Mouse (Mus musculus) layer of hippocampus, postnatal 10 days (tissue): ENCODE measurements around the gene Ccdc40. TPM values are rescaled to one million over a fixed set of nuclear protein-coding genes. Genes with fewer than 3 reads are reported as not detected.
"Not testable (repeated sequence)": the region's sequence is repeated elsewhere in the genome, so short reads cannot be mapped to it uniquely, and the experiment has no call there.

Experiments
- DNase-seq, 2 experiments: peaks; one replicate each; pipeline ENCODE4 v3.0.0; 2021; ENCODE audit warnings: low spot score in 2 of 2
- total RNA-seq, 2 experiments: library from RNA; stranded (reverse); gene quantifications; 2 replicates each; pipeline ENCODE4 v1.2.3; 2021

Ccdc40 gene
- total RNA-seq, 2 experiments from 2014 or later = 4.8 to 5.2 TPM

DNA sequence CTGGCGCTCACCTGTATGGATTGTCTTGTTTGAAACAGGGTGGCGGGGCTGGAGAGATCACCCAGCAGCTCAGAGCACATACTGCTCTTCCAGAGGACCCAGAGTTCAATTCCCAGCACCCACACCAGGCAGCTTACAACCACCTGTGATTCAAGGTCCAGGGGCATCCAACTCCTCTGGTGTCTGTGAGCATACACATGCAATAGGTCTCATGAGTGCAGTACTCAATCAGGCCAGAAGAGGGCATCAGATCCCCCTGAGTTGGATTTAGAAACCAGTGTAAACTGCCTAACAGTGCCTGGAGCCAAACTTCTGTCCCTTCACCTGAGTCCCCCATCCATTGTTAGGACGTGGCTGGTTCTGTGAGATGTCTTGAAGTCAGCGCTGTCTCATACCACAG, 7.2 kb downstream of the Ccdc40 start:
- peak; percentile 75 for DNase-seq

DNA sequence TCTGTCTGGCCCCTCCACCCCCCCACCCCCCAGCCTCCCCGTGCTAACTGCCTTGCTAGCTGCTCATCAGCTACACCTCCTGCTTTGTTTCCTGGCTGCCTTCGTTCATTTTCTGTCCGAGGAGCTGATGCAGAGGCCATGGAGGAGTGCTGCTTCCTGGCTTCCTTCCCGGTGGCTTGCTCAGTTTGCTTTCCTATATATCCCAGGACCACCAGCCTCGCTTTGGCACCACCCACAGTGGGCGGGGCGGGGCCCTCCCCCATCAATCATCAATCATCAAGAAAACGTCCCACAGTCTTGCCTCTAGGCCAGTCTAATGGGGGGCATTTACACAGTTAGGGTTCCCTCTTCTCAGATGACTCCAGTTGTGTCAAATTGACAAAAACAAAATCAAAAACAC, 8.0 kb downstream of the Ccdc40 start:
- DNase-seq = no peak

DNA sequence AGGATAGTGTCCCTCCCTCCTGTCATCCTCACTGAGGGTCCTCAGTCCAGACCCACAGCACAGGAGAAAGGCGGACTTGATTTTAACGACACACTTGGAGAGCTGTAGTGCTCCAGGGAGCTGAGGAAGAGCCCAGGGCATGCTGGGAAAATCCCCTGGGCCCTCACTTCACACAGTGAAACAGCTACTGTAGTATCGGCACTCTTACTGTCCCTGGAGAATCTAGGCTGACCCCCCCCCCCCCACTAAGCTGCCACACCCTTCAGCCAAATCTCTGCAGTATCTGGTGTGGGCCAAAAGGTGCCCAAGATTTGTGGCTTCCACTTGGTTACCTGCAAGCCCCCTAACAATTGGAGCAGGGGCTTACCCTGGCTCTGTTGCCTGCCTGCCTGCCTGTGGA, 8.6 kb downstream of the Ccdc40 start:
- no peak for DNase-seq

DNA sequence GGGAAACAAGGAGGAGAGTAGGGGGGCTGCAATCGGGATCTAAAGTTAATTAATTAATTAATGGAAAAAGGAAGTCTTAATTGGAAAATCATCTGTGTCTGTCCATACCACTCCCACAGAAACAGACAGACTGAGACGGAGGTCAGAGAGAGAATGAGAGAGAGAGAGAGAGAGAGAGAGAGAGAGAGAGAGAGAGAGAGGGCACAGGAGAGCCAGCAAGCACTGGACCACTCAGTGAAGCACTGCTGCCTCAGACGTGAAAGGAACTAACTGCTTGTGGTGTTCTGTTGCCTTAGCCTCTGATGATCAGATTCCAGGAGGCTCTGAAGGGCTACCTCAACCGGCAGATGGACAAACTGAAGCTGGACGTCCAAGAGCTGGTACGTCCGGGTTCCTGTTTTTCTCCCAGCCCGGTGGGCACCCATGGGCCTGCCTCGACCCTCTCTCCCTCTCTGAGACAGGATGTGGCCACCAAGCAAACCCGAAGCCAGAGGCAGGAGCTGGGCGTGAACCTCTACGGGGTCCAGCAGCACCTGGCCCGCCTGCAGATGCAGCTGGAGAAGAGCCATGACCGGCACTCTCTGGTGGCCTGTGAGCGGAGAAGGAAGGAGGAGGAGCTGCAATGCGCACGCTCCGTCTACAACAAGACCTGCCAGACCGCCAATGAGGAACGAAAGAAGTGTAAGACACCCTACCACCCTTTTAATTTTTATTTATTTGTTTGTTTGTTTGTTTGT, 9.4 kb downstream of the Ccdc40 start:
- no peak for DNase-seq

DNA sequence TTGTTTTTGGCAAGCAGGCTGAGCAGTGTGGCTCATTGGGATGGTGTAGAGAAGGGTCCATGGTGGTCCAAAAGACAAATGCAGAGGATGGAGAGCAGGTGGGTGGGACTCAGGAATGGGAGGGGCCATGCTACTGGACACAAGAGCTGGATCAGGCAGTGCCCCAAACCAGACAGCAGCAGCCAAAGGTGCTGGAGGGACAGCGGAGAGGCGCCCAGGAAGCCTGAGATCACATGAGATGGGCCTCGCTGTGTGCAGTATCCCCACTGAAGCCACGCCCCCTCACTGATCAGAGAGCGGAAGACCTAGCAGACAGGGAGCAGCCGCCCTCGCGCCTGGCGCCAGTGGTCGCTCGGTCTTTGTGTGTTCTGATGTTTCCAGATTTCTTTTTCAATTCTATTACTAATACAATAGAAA, 9.9 kb downstream of the Ccdc40 start:
- DNase-seq = no peak

DNA sequence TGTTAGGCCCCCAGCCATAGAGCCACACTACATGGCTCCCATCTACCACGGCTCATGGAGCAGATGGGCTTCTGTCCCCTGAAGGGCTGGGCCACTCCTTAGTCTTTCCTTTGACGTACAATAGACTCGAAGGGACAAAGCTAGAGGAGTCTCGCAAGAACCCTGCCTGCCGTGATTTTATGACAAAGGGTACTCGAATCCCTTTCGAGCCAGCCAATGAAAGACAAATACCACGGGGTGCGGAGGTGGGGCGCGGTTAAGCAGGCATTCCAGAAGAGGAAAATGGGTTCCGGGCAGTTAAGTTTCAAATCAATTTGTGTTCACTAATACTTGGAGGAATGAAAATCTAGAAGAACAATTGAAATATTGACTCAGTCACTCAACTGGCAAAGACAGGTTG, 11.1 kb downstream of the Ccdc40 start:
- DNase-seq = no peak

DNA sequence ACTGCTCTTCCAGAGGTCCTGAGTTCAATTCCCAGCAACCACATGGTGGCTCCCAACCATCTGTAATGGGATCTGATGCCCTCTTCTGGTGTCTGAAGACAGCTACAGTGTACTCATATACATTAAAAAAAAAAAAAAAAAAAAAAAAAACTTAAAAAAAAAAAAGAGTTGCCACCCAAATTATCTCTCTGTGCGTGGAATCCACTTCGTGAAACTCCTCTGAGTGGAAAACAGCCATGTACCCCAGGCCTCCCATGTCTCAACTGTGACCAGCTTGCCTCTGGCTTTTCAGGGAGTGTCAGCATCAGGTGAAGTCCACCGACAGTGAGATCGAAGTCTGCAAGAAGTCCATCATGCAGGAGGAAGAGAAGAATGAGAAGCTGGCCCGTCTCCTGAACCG, 17.2 kb downstream of the Ccdc40 start:
- not testable (repeated sequence) for DNase-seq

DNA sequence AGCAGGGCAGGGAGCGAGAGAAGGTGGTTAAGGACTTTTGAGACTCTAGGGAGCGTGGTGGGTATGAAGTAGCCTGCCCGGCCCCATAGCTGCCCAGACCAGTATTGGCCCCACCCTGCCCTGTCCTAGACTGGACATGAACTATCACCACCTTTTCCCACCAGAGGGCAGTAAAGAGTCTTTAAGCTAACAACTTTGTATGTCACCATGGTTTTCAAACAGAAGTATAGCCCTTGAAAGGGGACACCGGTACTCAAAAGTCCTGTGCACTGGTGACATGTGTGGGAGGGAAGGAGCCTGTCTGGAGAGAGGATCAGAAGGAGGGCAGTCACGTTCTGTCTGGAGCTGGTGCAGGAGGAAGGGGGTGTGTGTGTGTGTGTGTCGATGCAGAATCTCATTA, 20.6 kb downstream of the Ccdc40 start:
- peak; percentile 49 to 54 for DNase-seq

DNA sequence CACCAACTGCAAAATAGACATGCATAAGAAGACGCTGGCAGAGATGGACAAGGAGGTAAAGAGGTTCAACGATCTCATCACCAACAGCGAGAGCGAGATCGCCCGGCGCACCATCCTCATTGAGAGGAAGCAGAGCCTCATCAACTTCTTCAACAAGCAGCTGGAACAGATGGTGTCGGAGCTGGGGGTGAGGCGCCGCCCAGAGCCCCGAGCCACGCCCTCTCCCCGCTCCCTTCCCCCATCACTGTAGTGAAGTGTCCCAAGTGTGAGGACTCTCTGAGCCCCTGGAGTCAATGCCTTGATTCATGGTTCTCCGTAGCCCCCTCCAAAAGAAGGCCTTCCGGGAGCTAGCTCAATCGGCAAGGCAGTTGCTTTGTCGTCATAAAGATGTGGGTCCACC, 22.6 kb downstream of the Ccdc40 start:
- DNase-seq = no peak

DNA sequence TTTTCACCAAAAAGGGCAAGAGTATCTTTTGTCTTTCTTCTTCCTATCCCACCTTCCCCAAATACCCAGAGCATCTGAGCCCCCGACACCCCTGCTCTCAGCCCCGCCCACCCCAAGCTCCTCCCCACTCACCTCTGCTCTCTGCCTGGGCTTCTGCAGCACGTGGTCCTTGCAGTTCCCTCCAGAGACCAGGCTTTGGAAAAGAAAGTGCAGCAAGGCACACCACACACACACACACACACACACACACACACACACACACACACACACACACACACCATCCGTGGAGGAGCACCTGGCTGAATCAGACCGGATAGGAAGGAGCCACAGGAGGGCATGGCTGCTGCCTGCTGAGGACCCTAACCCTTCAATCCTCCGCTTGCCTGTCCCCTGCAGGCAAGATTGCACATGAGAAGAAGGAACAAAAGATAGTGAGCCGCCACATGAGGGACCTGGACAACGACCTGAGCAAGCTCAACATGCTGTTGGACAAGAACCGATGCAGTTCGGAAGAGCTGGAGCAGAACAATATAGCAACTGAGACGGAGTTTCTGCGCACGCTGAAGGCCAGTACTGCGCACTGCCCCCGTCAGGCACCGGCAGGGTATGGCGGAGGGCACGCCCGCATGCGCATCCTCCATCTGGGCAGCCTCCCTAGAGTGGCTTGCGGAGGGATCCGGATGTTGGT, 24.6 kb downstream of the Ccdc40 start:
- DNase-seq = peak; percentile 52 to 63

DNA sequence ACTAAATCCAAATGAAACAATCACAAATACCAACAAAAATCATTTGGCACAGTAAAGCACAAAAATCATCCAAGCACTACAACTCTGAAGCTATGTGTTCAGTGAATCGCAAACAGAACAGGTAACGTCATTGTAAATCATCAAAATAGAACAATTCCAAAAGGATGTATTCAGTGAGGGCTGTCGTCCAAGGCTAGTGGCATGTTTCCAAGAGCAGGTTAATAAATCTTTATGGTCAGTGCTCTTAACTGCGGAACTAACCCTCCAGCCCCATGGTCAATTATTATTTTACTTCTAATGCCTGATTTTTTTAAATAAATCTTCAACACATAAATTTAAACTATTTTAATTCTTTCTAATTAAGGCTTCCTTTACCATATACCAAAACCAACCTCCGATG, 28.2 kb downstream of the Ccdc40 start:
- DNase-seq = not testable (repeated sequence)

DNA sequence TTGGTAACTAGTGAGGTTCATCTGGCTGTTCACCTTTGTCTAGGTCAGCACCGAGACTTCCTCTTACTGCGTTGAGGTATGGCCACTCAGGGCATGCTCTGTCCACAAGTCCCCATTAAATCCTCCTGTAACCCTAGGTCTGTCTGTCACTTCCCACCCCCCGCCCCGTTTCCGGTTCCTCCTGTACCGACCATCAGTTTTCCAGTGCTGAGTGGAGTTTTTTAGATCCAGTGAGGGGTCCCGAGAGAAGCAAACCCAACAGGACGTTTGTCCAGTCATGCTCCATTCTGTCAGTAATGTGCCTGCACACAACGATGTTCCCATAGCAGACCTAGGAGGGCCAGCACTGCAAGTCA, 29.8 kb downstream of the Ccdc40 start:
- no peak for DNase-seq

DNA sequence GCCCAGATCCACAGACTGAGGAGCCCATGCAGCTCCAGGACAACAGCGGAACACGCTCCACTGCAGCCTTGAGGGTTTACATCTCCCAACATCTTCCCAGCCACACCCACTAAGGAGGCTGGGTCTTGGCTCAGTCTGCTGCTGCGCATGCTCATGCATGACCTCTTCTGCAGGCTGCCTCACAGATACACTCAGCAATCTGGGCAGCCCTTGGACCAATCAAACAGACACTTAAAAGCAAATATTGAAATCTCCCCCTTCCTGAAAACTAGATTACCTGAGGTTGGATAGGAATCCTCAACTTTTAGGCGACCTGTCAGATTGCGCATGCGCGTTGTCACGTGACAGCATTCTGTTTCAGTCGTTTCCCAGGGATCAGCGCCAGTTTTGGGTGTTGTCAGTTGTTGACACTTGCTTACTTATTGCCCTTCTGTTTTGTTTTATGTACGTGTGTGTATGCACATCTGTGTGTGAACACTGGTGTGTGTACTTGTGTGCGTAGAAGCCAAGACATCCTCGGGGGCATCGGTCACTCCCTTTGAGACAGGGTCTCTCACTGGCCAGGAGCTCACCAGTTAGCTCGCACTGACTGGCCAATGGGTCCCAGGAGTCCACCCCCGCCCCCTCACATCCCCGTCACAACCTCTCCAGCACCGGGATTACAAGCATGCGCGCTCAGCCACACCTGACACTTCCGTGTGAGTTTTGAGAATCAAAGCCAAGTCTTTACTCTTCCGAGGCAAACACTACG, 30.4 kb downstream of the Ccdc40 start:
- peak; percentile 67 to 74 for DNase-seq

DNA sequence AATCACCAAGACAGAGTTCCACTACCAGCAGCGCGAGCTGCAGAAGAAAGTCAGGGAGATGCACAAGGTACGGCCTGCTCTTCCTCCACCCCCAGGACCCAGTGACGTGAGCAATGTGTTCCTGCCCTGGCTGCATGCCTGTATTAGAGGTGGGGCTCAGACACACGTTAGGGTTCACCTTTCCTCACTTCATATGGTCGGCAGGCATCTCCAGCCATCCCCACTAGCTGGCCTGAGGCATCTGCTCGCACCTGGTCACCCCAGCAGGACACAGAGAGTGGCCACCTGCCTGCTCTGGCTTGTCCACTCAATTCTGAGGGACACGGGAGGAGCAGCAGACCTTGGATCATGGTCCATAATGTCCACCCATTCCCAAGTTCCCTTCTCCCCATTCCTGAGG, 31.6 kb downstream of the Ccdc40 start:
- DNase-seq = no peak

DNA sequence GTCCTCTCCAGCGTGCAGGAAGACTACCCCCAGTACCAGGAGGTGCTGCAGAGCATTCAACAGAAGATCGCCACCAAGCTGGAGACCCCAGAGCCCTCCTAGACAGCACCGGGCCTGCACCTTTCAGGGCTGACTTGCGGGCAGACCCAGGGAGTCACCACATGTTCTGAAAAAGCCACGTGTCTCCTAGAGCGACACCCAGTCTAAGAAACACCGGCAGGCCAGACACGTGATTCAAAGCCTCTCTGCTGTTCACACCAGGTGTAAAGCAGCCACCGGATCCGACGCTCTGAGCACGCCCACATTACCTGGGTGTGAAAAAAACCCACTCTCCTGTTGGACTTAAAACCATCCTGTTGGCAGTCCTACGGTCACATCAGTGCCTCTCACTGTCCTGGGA, 36.0 kb downstream of the Ccdc40 start:
- DNase-seq = no peak

DNA sequence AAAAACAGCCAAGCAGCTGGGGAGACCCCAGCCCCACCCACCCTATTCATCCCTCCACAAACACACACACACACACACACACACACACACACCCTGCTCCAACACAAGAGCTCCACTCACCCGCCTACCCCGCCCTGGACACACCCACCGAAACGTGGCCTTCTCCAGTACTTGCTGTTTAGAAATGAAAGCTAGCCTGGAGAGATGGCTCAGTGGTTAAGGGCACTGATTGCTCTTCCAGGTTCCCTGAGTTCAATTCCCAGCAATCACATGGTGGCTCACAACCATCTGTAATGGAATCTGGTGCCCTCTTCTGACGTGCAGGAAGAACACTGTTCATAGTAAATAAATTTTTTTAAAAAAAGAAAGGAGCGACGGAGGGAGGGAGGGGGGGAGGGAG, 37.4 kb downstream of the Ccdc40 start:
- DNase-seq = no peak

DNA sequence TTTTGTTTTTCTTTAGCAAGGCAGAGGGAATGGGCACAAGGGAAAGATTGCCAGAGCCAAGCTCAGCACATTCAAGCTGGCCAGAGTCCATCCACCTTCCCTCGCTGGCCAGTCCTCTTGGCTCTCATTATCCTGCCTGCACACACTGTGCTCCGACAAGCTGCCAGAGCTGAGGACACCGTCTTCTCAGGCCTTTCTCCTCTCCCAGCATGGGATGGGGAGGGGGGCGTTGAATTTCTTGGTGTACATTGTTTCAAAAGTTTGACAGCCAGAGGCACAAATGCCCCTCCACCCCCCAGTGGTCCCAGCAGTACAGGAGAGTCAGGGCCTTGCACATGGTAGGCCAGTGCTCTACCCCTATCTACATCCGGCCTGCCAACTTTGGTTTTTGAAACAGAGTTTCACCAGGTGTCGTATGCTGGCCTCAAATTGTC, 38.9 kb downstream of the Ccdc40 start:
- DNase-seq = peak; percentile 57 to 67

DNA sequence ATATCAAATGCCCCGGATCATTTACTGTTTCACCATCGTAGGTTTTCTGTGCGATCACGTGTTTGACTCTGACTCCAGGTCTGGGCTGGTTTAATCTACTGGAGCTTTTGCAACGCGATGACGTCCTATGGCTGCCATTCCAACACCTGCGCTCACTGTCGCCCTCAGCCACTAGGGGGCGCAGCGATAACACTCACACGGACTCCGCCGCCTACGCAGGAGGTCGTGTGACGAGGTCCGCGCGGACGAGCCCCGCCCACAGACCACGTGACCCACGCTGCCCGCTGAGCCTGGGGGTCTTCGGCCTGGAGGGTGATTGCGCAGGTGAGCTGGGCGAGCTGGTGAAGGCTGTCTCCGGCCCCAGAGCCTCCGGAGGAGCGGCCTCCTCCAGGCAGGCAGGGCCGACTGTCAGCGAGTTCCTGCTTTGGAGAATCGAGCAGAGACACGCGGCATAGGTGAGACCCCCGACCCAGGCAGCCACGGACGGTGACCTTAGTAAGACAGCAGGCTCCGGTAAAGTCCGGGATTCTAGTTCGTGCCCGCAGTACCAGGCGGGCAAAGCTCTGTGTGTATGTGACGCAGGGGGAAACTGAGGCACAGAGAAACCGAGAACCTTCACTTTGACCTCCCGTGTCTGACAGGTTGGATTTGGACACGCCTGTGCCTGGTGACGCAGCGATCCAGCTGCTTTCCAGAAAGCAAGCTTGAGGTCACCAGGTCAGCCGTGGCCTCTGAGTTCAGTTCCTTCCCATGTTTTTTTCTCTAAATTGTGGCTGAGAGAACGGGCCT, 39.6 kb downstream of the Ccdc40 start, which contains the start of gene Gaa:
Gaa (plus strand) TSS at position 120 of the 789 bp plus-strand sequence.
- DNase-seq = peak; percentile 98

DNA sequence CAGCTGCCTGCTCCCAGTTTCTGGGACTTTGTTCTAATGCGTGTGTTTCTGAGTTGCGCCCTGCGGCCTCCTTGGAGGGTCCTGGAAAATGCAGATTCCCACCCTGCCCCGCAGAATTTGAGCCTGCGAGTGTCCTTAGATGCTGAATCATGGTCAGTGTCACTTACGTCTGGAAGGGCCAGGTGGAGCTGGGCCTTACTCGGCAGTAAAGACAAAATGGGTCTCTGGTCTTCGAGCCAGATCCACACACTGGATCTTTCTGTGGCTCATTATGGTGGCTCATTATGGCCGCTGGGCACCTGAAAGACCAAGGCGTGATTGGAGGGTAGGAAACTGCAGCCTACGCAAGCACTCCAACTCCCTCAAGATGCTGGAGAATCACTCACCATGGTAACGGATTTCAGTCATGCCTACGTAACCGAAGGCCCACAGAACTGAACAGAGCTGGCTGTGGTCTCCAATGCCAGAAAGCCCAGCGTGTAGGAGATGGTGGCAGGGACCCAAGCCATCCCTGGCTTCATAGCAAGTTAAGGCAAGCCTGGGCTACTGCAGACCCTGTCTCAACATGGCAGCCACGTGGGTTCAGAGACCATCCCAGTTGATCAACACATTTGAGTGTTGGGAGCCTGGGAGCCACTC, 40.3 kb downstream of the Ccdc40 start:
- peak; percentile 50 to 59 for DNase-seq

DNA sequence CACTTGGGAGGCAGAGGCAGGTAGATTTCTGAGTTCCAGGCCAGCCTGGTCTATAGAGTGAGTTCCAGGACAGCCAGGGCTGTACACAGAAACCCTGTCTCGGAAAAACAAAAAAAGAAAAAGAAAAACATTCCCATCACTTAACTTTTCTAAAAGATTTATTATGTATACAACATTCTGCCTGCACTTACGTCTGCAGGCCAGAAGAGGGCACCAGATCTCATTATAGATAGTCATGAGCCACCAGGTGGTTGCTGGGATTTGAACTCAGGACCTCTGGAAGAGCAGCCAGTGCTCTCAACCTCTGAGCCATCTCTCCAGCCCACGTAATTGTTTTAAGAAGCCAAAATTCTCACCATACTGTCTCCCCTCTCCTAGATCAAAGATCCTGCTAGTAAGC, 44.1 kb downstream of the Ccdc40 start:
- not testable (repeated sequence) for DNase-seq
